Mouse (Mus musculus): ENCODE measurements around the gene Pip5kl1.

DNA sequence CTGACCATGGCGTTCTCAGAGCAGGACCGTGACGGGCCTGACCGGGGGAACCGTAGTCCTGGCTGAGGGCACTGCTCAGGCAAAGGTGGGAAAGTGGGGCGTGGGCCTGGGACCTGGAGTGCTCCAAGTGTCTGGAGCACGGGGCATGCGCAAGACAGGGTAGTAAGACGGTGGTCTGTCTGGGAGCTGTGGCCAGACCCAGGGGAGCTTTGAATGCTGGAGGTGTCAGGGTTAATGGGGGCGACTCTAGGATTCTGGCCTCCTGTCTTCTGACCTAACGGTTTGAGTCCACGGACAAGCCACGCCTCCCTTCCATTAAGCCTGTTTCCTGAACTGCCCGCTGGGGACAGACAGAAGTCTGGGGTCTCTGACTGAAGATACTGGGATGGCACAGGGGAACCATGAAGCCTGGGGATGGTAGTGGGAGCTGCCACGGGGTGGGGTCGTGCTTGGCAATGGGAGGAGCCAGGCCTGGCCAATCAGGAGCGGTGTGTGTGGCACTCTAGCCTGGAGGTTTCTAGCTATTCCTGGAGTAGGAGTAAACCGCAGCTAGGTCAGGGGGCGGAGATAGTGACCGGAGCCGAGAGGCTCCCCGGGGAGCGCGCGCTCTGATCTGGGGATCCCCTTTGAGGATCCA lies 33.7 kb downstream of the Pip5kl1 start:
- TF ChIP-seq CTCF (IDR thresholded peaks at IDR 0.05; ENCODE audit: borderline replicate concordance, insufficient read depth, low read length) (no peak), POLR2A (IDR thresholded peaks at IDR 0.05; ENCODE audit: low read depth, low read length) (no peak; the same call in 1 of the 2 replicates)

Measured in embryonic fibroblast, embryonic 13.5 days (primary cell).